Mouse (Mus musculus) erythroblast, adult 5-6 weeks (primary cell): Measurements from ENCODE around the gene Ttk. TPM values are rescaled to one million over a fixed set of nuclear protein-coding genes. Genes with fewer than 3 reads are reported as not detected.

ENCODE experiments used
- ATAC-seq: replicated peaks from 2 replicates; pipeline ENCODE4 v1.8.0; 2016; ENCODE audit warnings: moderate number of reproducible peaks, mild to moderate bottlenecking, moderate TSS enrichment, inconsistent platforms; ENCODE audit not compliant: poor library complexity, low FRiP score, severe bottlenecking
- total RNA-seq, 2 experiments: library from RNA; stranded (forward) in 1 of 2; stranded (reverse) in 1 of 2; fragments of 150-400 nt in 1 of 2; fragments of 200-764, 138-1000 nt in 1 of 2; gene quantifications; 2 replicates each; pipeline versions ENCODE4 v1.2.3 to v1.2.4; 2015 to 2017; ENCODE audit warnings: low replicate concordance in 2 of 2

Gene Ttk
- total RNA-seq, 2 experiments from 2014 or later: 15.0 to 15.1 TPM

- ATAC-seq: no peak
Observed at GRCm38 (mm10) chr9:83888214-83888613, 53.7 kb downstream of the Ttk start.

- ATAC-seq: no peak
Observed at GRCm38 (mm10) chr9:83893073-83893472, 58.6 kb downstream of the Ttk start.

- no peak for ATAC-seq
Observed at GRCm38 (mm10) chr9:83893767-83894330, 59.4 kb downstream of the Ttk start.

- no peak for ATAC-seq
Observed at GRCm38 (mm10) chr9:83902086-83902485, 67.6 kb downstream of the Ttk start.

- ATAC-seq: no peak
Observed at GRCm38 (mm10) chr9:83905820-83906219, 71.3 kb downstream of the Ttk start.

GRCm38 (mm10) chr9:83907017-83907416 is 72.5 kb downstream of the Ttk start:
- ATAC-seq: no peak

GRCm38 (mm10) chr9:83909836-83910235 is 75.3 kb downstream of the Ttk start:
- no peak for ATAC-seq

GRCm38 (mm10) chr9:83910926-83911325 is 76.4 kb downstream of the Ttk start:
- no peak for ATAC-seq

Other genes with a start within 250 kb of the Ttk start
- not detected in 2 replicates for gene Elovl4, start 28.4 kb upstream of the Ttk start, total RNA-seq (2015; ENCODE audit: low replicate concordance)
- not detected in 2 replicates for gene Elovl4, start 28.4 kb upstream of the Ttk start, total RNA-seq (2017; ENCODE audit: low replicate concordance)
- 1.0 and 5.0 TPM in 2 replicates for gene Bckdhb, start 90.5 kb downstream of the Ttk start, total RNA-seq (2015; ENCODE audit: low replicate concordance)
- gene Bckdhb, start 90.5 kb downstream of the Ttk start, total RNA-seq (2017; ENCODE audit: low replicate concordance): 8.4 and 12.6 TPM in 2 replicates